Mouse (Mus musculus) heart, embryonic 16.5 days (tissue): ENCODE measurements around the gene Col6a2. TPM values are rescaled to one million over a fixed set of nuclear protein-coding genes. Genes with fewer than 3 reads are reported as not detected.

ENCODE experiments used
- ATAC-seq: fragments of 200-750 bp; cut with Nextera tagmentation; replicated peaks from 2 replicates; pipeline ENCODE4 v1.8.0; 2017; ENCODE audit warnings: moderate number of reproducible peaks; ENCODE audit not compliant: insufficient read depth, low FRiP score; ENCODE audit errors: extremely low read depth
- H3K27ac ChIP-seq: fragments of 300-500 bp; sonication (generic); 2 replicates; pipeline ENCODE4 v1.5.1; 2014; ENCODE audit warnings: mild to moderate bottlenecking, low read length, control low read depth, moderate library complexity
- H3K27me3 ChIP-seq: fragments of 300-500 bp; sonication (generic); 2 replicates; pipeline ENCODE4 v1.6.1; 2014; ENCODE audit warnings: low read length, mixed read lengths; ENCODE audit not compliant: control insufficient read depth, insufficient read depth
- H3K36me3 ChIP-seq: fragments of 300-500 bp; sonication (generic); 2 replicates; pipeline ENCODE4 v1.6.1; 2014; ENCODE audit not compliant: control insufficient read depth, insufficient read depth
- H3K4me1 ChIP-seq: fragments of 300-500 bp; sonication (generic); 2 replicates; pipeline ENCODE4 v1.6.1; 2014; ENCODE audit warnings: low read length, mixed read lengths; ENCODE audit not compliant: control insufficient read depth, insufficient read depth
- H3K4me2 ChIP-seq: fragments of 300-500 bp; sonication (generic); 2 replicates; pipeline ENCODE4 v1.6.1; 2014; ENCODE audit warnings: low read depth, mild to moderate bottlenecking, control low read depth, low read length
- H3K4me3 ChIP-seq: fragments of 300-500 bp; sonication (generic); 2 replicates; pipeline ENCODE4 v1.5.1; 2014; ENCODE audit warnings: mild to moderate bottlenecking, control low read depth, low read length
- H3K9ac ChIP-seq: fragments of 300-500 bp; sonication (generic); 2 replicates; pipeline ENCODE4 v1.6.1; 2014; ENCODE audit warnings: low read length, control low read depth
- H3K9me3 ChIP-seq: fragments of 300-500 bp; sonication (generic); replicated peaks from 2 replicates; pipeline ENCODE4 v1.6.1; 2016; ENCODE audit warnings: low read length; ENCODE audit not compliant: control insufficient read depth
- WGBS: fragments of 180-500 bp; shearing (Covaris S2); extraction: QIAGEN DNeasy Blood & Tissue Kit; methylation state at CpG from one replicate; pipeline ENCODE4 v1.1.7; 2014; 5-methylcytosine and 5-hydroxymethylcytosine counted together
- polyA plus RNA-seq: library from polyadenylated mRNA; unstranded; fragments of >200 nt; fragmentation: Nextera tagmentation; extraction: Ambion mirVana; gene quantifications from 2 replicates; pipeline ENCODE4 v1.2.1, GENCODE M21; 2015

Gene Col6a2
- polyA plus RNA-seq, 1 experiment from 2014 or later = 100 TPM

DNA sequence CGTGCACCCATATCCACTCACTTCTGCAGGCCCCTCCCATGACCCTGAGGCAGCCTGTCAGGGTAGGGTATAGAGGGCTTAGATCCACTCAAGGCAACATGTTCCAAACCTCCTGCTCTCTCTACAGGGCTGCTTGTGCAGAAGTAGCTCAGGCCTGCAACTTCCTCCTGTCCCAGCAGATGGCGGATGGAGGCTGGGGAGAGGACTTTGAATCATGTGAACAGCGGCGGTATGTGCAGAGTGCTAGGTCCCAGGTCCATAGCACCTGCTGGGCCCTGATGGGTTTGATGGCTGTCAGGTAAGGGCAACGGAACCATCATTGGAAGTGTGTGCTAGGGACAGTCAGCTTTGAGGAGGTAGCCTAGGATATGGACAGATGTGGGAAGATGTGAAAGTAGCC, 73.0 kb downstream of the Col6a2 start:
- H3K9ac ChIP-seq = no peak overlapping the region
- H3K4me1 ChIP-seq = no peaks in the 10 kb centered on the region
- no peaks in the 10 kb centered on the region for H3K9me3 ChIP-seq
- no peak overlapping the region for H3K27ac ChIP-seq
- ATAC-seq = no peak
- H3K4me3 ChIP-seq = no peak overlapping the region
- 91% methylated on average over 5 of the region's 5 CpGs for WGBS
- H3K27me3 ChIP-seq = no peaks in the 10 kb centered on the region
- no peak overlapping the region for H3K4me2 ChIP-seq
- H3K36me3 ChIP-seq = peaks cover 57% of the 10 kb centered on the region

DNA sequence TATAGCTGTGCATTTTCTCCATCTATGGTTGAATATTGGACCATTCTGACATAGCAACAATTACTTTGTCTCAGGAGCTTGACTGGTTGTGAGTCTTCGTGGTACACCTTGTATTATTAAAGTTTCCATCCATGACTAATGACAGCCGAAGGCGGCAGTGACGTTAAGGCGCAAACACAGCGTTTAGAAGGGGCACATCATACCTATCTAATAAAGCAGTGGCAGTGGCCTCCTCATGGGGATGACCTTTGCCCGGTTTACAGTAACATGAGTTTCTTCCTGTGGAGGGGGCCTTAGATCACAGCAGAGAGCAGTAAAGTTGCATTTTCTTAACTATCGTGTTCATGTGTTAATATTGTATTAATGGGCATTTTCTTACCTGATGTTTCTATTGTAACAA, 75.2 kb downstream of the Col6a2 start:
- Histone ChIP-seq H3K27me3 (no peaks in the 10 kb centered on the region), H3K4me2 (no peak overlapping the region), H3K27ac (no peak overlapping the region), H3K9ac (no peak overlapping the region), H3K4me3 (no peak overlapping the region), H3K4me1 (no peaks in the 10 kb centered on the region), H3K9me3 (no peaks in the 10 kb centered on the region), H3K36me3 (peaks cover 65% of the 10 kb centered on the region)
- ATAC-seq = no peak
- WGBS = 91% methylated on average over 8 of the region's 8 CpGs

DNA sequence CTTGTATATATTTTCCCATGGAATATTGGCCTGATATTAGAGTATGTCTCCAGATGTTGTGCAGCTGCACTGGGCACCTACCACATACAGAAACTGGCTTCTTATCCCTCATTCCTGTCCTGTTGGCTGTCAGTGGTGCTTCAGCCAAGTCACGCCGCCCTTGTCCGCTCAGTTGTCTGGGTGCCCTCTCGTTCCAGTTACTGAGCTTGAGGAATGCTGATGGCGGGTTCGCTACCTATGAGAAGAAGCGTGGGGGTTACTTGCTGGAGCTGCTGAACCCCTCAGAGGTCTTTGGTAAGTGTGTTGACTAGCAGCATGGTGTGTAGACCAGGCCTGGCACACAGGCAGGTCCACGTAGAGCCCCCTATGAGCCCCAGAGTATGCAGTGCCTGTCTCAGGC, 76.9 kb downstream of the Col6a2 start:
- Histone ChIP-seq H3K4me2 (no peak overlapping the region), H3K4me3 (no peak overlapping the region), H3K4me1 (no peaks in the 10 kb centered on the region), H3K27me3 (no peaks in the 10 kb centered on the region), H3K36me3 (peaks cover 59% of the 10 kb centered on the region), H3K9ac (no peak overlapping the region), H3K9me3 (no peaks in the 10 kb centered on the region), H3K27ac (no peak overlapping the region)
- ATAC-seq = no peak
- 90% methylated on average over 8 of the region's 8 CpGs for WGBS

Other genes starting within 250 kb of the Col6a2 start
- gene AC141477.1, start 183.2 kb downstream of the Col6a2 start, polyA plus RNA-seq = not detected in 2 replicates
- 12.6 and 12.9 TPM in 2 replicates for gene Pcnt, start 180.8 kb downstream of the Col6a2 start, polyA plus RNA-seq
- 0.76 and 1.1 TPM in 2 replicates for gene 2610028H24Rik, start 174.5 kb downstream of the Col6a2 start, polyA plus RNA-seq
- gene Mcm3ap, start 154.7 kb downstream of the Col6a2 start, polyA plus RNA-seq = 33.3 and 36.9 TPM in 2 replicates
- 4.9 and 5.4 TPM in 2 replicates for gene Ybey, start 154.5 kb downstream of the Col6a2 start, polyA plus RNA-seq
- 8.0 and 8.2 TPM in 2 replicates for gene Lss, start 92.0 kb downstream of the Col6a2 start, polyA plus RNA-seq
- gene Spatc1l, start 61.4 kb downstream of the Col6a2 start, polyA plus RNA-seq = 0.13 TPM in 1 of 2 replicates, not detected in the other
- 3.5 and 4.0 TPM in 2 replicates for gene Ftcd, start 48.0 kb downstream of the Col6a2 start, polyA plus RNA-seq
- gene Col6a1, start 102.5 kb upstream of the Col6a2 start, polyA plus RNA-seq = 105 and 125 TPM in 2 replicates